Mouse (Mus musculus) embryonic facial prominence, embryonic 12.5 days (tissue): Measurements from ENCODE around the gene Utrn. TPM values are rescaled to one million over a fixed set of nuclear protein-coding genes. Genes with fewer than 3 reads are reported as not detected.

Source experiments
- ATAC-seq: fragments of 200-750 bp; cut with Nextera tagmentation; 2 replicates; pipeline ENCODE4 v1.8.0; 2017; ENCODE audit not compliant: insufficient number of reproducible peaks, insufficient read depth, low FRiP score, low TSS enrichment
- H3K27ac ChIP-seq: fragments of 300-500 bp; sonication (generic); 2 replicates; pipeline ENCODE4 v1.5.1; 2016; ENCODE audit warnings: mild to moderate bottlenecking
- H3K27me3 ChIP-seq: fragments of 300-500 bp; sonication (generic); 2 replicates; pipeline ENCODE4 v1.6.1; 2016; ENCODE audit warnings: mild to moderate bottlenecking, moderate library complexity
- H3K36me3 ChIP-seq: fragments of 300-500 bp; sonication (generic); 2 replicates; pipeline ENCODE4 v1.6.1; 2016; ENCODE audit warnings: mild to moderate bottlenecking
- H3K4me1 ChIP-seq: fragments of 300-500 bp; sonication (generic); 2 replicates; pipeline ENCODE4 v1.6.1; 2016
- H3K4me2 ChIP-seq: fragments of 300-500 bp; sonication (generic); replicated peaks from 2 replicates; pipeline ENCODE4 v1.6.1; 2016; ENCODE audit warnings: mild to moderate bottlenecking, moderate library complexity
- H3K4me3 ChIP-seq: fragments of 300-500 bp; sonication (generic); 2 replicates; pipeline ENCODE4 v1.5.1; 2016; ENCODE audit warnings: mild to moderate bottlenecking
- H3K9ac ChIP-seq: fragments of 300-500 bp; sonication (generic); 2 replicates; pipeline ENCODE4 v1.6.1; 2016; ENCODE audit warnings: mild to moderate bottlenecking, moderate library complexity
- H3K9me3 ChIP-seq: fragments of 300-500 bp; sonication (generic); 2 replicates; pipeline ENCODE4 v1.6.1; 2016; ENCODE audit warnings: mild to moderate bottlenecking, moderate library complexity
- WGBS: fragments of 180-500 bp; shearing (Covaris S2); methylation state at CpG from one replicate; pipeline ENCODE4 v1.1.7; 2016; 5-methylcytosine and 5-hydroxymethylcytosine counted together
- polyA plus RNA-seq: library from polyadenylated mRNA; unstranded; fragments of >200 nt; fragmentation: Nextera tagmentation; extraction: Ambion mirVana; gene quantifications from 2 replicates; pipeline ENCODE4 v1.2.1, GENCODE M21; 2016

The Utrn gene
- polyA plus RNA-seq, 1 experiment from 2014 or later = 78.8 TPM

DNA sequence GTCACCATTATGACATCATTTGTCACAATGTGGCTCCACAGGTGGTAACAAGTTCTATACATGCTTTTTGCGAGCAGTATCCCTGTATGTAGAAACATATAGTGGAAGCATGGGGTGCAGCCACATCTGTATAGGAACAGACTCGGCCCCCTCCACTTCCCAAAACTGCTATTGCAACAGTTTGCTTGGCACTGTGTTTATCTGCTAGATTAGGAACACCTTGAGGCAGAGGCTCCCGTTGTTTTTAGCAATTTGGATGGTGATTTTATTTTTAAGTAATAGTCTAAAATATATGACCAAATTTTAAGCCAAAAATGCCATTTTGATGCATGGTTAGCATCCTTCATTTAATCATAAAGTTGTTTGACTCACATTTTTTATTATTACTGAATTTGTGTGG, 491.4 kb downstream of the Utrn start:
- no peak overlapping the region for H3K4me3 ChIP-seq
- ATAC-seq = no peak
- 70% methylated on average over 3 of the region's 3 CpGs for WGBS
- no peaks in the 10 kb centered on the region for H3K27me3 ChIP-seq
- H3K36me3 ChIP-seq = no peaks in the 10 kb centered on the region
- no peaks in the 10 kb centered on the region for H3K4me1 ChIP-seq
- no peaks in the 10 kb centered on the region for H3K9me3 ChIP-seq
- no peak overlapping the region for H3K9ac ChIP-seq
- H3K4me2 ChIP-seq = no peak overlapping the region
- no peak overlapping the region for H3K27ac ChIP-seq

- Histone ChIP-seq H3K9me3 (no peaks in the 10 kb centered on the region), H3K27me3 (no peaks in the 10 kb centered on the region), H3K36me3 (no peaks in the 10 kb centered on the region), H3K9ac (no peak overlapping the region), H3K4me1 (no peaks in the 10 kb centered on the region), H3K27ac (no peak overlapping the region), H3K4me3 (no peak overlapping the region), H3K4me2 (no peak overlapping the region)
- 82% methylated on average over 2 of the region's 2 CpGs for whole genome bisulfite sequencing
- no peak for ATAC-seq
These were observed 493.1 kb downstream of the Utrn start for GRCm38 (mm10) chr10:12376015-12376414.

DNA sequence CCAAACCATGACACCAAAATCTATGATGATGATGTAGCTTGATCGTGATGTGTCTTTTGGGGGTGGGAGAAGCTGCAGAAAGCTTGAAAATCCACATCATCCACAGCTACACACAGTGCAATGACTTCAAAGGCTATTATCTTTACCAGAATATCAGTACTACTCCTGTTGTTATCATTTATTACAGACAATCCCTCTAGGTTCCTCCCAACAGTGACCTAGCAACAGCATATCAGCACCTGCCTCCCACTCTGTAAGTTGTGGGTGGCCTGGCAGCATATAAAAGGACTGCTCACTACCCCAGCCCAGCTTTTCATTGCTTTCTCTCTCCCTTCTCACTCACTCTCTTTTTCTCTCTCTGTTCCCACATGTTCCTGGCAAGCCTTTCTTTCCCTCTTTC, 494.4 kb downstream of the Utrn start:
- H3K4me3 ChIP-seq = no peak overlapping the region
- H3K27me3 ChIP-seq = no peaks in the 10 kb centered on the region
- no peak overlapping the region for H3K27ac ChIP-seq
- H3K9me3 ChIP-seq = no peaks in the 10 kb centered on the region
- ATAC-seq = no peak
- H3K9ac ChIP-seq = no peak overlapping the region
- WGBS = 85% methylated on average over 1 of the region's 1 CpGs
- no peak overlapping the region for H3K4me2 ChIP-seq
- H3K4me1 ChIP-seq = no peaks in the 10 kb centered on the region
- no peaks in the 10 kb centered on the region for H3K36me3 ChIP-seq

GRCm38 (mm10) chr10:12354556-12354955, 514.6 kb downstream of the Utrn start:
- H3K9ac ChIP-seq = no peak overlapping the region
- no peaks in the 10 kb centered on the region for H3K27me3 ChIP-seq
- WGBS = 82% methylated on average over 4 of the region's 4 CpGs
- ATAC-seq = no peak
- no peak overlapping the region for H3K27ac ChIP-seq
- no peak overlapping the region for H3K4me3 ChIP-seq
- H3K9me3 ChIP-seq = no peaks in the 10 kb centered on the region
- no peaks in the 10 kb centered on the region for H3K36me3 ChIP-seq
- no peaks in the 10 kb centered on the region for H3K4me1 ChIP-seq
- H3K4me2 ChIP-seq = no peak overlapping the region

- Histone ChIP-seq H3K36me3 (no peaks in the 10 kb centered on the region), H3K4me2 (no peak overlapping the region), H3K27me3 (no peaks in the 10 kb centered on the region), H3K4me1 (no peaks in the 10 kb centered on the region), H3K27ac (no peak overlapping the region), H3K9ac (no peak overlapping the region), H3K9me3 (no peaks in the 10 kb centered on the region), H3K4me3 (no peak overlapping the region)
- no peak for ATAC-seq
- WGBS = 82% methylated on average over 5 of the region's 5 CpGs
These were observed 515.1 kb downstream of the Utrn start for GRCm38 (mm10) chr10:12354106-12354505.

- Histone ChIP-seq H3K9ac (no peak overlapping the region), H3K27ac (no peak overlapping the region), H3K4me1 (no peaks in the 10 kb centered on the region), H3K4me2 (no peak overlapping the region), H3K9me3 (no peaks in the 10 kb centered on the region), H3K27me3 (no peaks in the 10 kb centered on the region), H3K36me3 (no peaks in the 10 kb centered on the region), H3K4me3 (no peak overlapping the region)
- ATAC-seq = no peak
- WGBS = 82% methylated on average over 10 of the region's 10 CpGs
These were observed 529.2 kb downstream of the Utrn start for GRCm38 (mm10) chr10:12339704-12340558.

GRCm38 (mm10) chr10:12339005-12339703, 530.0 kb downstream of the Utrn start:
- Histone ChIP-seq H3K27ac (no peak overlapping the region), H3K36me3 (no peaks in the 10 kb centered on the region), H3K4me2 (no peak overlapping the region), H3K4me3 (no peak overlapping the region), H3K9ac (no peak overlapping the region), H3K27me3 (no peaks in the 10 kb centered on the region), H3K9me3 (no peaks in the 10 kb centered on the region), H3K4me1 (no peaks in the 10 kb centered on the region)
- WGBS = 81% methylated on average over 9 of the region's 9 CpGs
- ATAC-seq = no peak

Other genes starting within 250 kb of the Utrn start
- 3.5 and 4.3 TPM in 2 replicates for gene Stx11, start 94.9 kb upstream of the Utrn start, polyA plus RNA-seq
- 38.0 and 39.9 TPM in 2 replicates for gene Sf3b5, start 136.0 kb upstream of the Utrn start, polyA plus RNA-seq
- gene Plagl1, start 191.1 kb upstream of the Utrn start, polyA plus RNA-seq = 121 and 137 TPM in 2 replicates